Mouse (Mus musculus) MN1 (cell line): ENCODE measurements around the gene Xrcc4.

ENCODE experiments used
- DNase-seq: peaks from one replicate; pipeline ENCODE4 v3.0.0-alpha.2; 2016; ENCODE audit warnings: low spot score

Xrcc4 gene

DNA sequence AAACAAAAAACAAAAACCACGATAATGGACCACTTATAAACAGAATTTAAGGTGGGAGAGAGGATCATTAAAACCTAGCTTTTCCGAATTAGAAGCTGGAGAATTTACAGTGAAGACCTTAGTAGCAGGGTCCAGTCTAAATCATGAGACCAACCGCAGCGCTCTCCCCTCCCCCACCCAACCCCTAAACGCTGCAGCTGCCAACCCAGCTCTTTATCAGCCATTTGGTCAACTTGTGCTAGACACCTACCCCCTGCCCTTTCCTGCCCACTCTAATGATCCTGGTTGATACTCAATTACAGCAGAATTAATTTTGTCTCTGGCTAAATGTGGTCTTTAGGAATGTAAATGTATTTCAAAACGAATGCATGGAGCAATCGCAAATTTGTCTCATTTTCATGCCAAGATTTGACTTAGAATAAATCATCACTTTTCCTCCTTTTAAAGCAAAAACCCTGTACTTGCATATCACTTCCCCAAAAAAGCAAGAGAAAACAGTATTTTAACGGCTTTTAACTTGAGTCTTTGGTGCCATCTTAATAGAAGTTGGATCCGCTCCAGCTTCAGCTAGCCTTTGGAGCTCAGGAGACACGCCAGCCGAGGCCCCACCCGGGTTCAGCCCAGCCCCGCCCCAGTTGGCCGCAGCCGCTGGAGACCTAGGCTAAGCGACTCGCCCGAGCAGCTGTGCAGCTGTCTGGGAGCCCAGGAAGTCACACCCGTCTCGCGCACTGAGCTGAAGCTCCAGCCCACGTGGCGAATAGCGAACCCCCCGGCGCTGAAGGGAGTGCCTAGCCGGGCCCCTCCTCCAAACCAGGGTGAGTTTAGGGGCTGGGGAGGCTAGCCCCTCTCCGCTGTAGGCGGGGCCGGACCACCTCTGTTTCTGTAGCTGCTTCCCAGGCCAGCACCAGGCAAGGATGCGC lies 350.4 kb downstream of the Xrcc4 start:
- DNase-seq: peak; percentile 88

DNA sequence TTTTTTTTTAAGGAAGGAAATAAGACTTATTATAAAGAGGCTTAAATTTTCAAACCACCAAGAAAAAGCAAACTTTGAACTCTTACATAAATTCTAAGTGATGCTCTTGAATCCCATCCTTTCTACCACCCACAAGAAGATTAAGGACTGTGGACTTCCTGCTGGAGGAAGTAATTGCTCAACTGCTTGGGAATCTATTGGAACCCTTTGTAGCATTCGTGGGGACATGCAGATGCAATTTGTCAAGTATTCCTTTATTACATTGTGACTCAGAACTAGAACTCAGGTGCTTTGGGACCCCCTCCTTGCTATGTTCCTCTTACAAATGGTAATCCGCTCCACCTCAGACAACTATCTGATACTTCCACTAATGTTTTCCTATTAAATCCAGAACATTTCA lies 351.1 kb downstream of the Xrcc4 start:
- no peak for DNase-seq

GRCm38 (mm10) chr13:89735111-89735510 lies 354.3 kb downstream of the Xrcc4 start:
- DNase-seq: no peak

DNA sequence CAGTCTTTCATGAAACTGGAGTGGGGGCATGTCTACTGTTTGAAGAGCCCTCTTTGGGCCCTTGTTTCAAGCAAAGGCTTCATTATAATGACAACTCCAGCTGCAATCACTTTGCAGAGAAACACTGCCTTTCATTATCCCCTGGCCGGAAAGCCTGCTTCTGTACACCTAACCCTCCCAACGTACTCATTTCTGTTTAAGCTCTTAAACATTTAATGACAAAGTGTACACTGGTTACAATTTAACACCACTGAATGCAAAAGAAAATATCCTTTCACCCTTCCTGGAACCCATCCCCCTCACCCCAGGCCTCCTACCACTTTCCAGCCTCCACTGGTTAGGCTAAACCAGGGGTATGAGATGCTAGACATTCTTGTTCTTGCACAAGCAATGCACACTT lies 362.9 kb downstream of the Xrcc4 start:
- no peak for DNase-seq
